Mouse (Mus musculus) forebrain, embryonic 15.5 days (tissue): ENCODE measurements around the gene Cyp2d22. TPM values are rescaled to one million over a fixed set of nuclear protein-coding genes. Genes with fewer than 3 reads are reported as not detected.

ENCODE experiments used
- ATAC-seq: fragments of 200-750 bp; cut with Nextera tagmentation; replicated peaks from 2 replicates; pipeline ENCODE4 v1.8.0; 2017; ENCODE audit warnings: mild to moderate bottlenecking, moderate TSS enrichment, moderate library complexity
- H3K27ac ChIP-seq: fragments of 300-500 bp; sonication (generic); replicated peaks from 2 replicates; pipeline ENCODE4 v1.5.1; 2015; ENCODE audit warnings: mild to moderate bottlenecking, inconsistent platforms
- H3K27me3 ChIP-seq: fragments of 300-500 bp; sonication (generic); 2 replicates; pipeline ENCODE4 v1.6.1; 2015; ENCODE audit warnings: inconsistent platforms
- H3K36me3 ChIP-seq: fragments of 300-500 bp; sonication (generic); 2 replicates; pipeline ENCODE4 v1.6.1; 2015; ENCODE audit warnings: mild to moderate bottlenecking, inconsistent platforms
- H3K4me1 ChIP-seq: fragments of 300-500 bp; sonication (generic); 2 replicates; pipeline ENCODE4 v1.6.1; 2015; ENCODE audit warnings: inconsistent platforms
- H3K4me2 ChIP-seq: fragments of 300-500 bp; sonication (generic); replicated peaks from 2 replicates; pipeline ENCODE4 v1.6.1; 2015; ENCODE audit warnings: mild to moderate bottlenecking, inconsistent platforms
- H3K4me3 ChIP-seq: fragments of 300-500 bp; sonication (generic); 2 replicates; pipeline ENCODE4 v1.5.1; 2015; ENCODE audit warnings: mild to moderate bottlenecking, inconsistent platforms
- H3K9ac ChIP-seq: fragments of 300-500 bp; sonication (generic); replicated peaks from 2 replicates; pipeline ENCODE4 v1.6.1; 2015; ENCODE audit warnings: mild to moderate bottlenecking, inconsistent platforms
- H3K9me3 ChIP-seq: fragments of 300-500 bp; sonication (generic); 2 replicates; pipeline ENCODE4 v1.6.1; 2016; ENCODE audit warnings: inconsistent platforms
- WGBS: fragments of 180-500 bp; shearing (Covaris S2); methylation state at CpG from one replicate; pipeline ENCODE4 v1.1.7; 2015; ENCODE audit warnings: mixed read lengths; 5-methylcytosine and 5-hydroxymethylcytosine counted together
- polyA plus RNA-seq: library from polyadenylated mRNA; unstranded; fragments of >200 nt; fragmentation: Nextera tagmentation; extraction: Ambion mirVana; gene quantifications from 2 replicates; pipeline ENCODE4 v1.2.1, GENCODE M21; 2015

Gene Cyp2d22
- 1.9 and 2.7 TPM in 2 replicates for polyA plus RNA-seq

DNA sequence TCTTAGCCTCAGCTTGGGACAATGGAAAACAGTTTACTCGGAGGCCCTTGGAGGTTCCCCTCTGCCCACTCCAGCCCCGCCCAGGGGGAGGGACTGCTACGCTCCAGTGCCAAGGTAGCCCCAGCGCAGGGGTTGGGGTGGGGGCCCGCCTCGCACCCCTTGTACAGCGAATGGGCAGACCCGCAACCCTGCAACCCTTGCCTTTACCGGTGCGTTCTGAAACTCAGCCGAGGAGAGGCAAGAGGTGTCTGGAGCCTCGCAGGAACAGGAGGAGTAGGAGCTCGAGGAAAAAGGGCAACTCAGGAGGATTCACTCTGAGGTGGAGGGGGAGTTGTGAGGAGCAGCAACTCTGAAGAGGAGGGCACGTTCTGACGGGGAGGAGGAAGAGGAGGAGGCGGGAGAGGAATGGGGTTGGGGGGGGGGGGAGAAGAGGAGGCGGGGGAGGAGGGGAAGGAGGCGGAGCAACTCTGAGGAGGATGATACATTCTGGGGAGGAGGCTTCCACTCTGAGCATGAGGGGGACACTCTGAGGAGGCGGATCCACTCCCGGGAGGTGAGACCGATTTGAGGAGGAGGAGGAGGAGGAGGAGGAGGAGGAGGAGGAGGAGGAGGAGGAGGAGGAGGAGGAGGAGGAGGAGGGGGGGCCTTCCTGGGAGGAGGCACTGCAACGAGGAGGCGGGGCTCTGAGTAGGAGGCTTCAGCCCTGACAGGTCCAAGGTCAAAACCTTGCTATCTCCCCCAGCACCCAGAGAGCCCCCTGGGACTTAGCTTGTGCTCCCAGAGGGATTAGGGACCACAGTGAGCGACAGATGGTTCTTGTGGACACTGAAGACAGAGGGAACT, at the start of gene Cyp2d22:
TSS of gene Cyp2d22 (minus strand) at position 390 of the 843 bp plus-strand sequence.
- Histone ChIP-seq H3K27ac (0 out of 2 replicates have a peak within 1 kb of the TSS, but pooled peaks have one; percentile 23), H3K4me1 (peaks cover 23% of the 10 kb centered on the region), H3K4me3 (peak within 1 kb of the TSS; percentile 35), H3K27me3 (no peaks in the 10 kb centered on the region), H3K9me3 (no peaks in the 10 kb centered on the region), H3K36me3 (no peaks in the 10 kb centered on the region), H3K4me2 (peak within 1 kb of the TSS; percentile 49), H3K9ac (0 out of 2 replicates have a peak within 1 kb of the TSS, but pooled peaks have one; percentile 24)
- peak; percentile 85 for ATAC-seq
- 2% methylated on average over 18 of the region's 24 CpGs for WGBS

DNA sequence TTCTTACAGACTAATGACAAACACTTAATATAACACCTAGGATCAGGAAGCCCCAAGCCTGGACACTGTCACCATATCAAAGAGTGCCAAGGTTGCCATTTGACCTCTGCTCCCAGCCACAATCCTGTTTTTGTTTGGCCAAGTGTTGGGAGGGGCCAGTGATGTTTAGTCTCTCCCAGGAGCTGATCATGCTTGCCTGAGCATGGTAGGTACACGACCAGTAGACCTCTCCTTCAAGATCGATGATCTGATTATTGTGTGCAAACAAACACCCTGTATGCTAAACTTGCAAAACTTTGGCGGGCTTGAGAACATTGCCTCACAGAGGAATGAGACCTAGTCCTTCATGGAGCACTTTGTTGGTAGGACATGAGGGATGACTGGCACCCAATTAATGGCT, 43.4 kb upstream of the Cyp2d22 start:
- Histone ChIP-seq H3K9ac (no peak overlapping the region), H3K4me1 (no peaks in the 10 kb centered on the region), H3K9me3 (no peaks in the 10 kb centered on the region), H3K4me3 (no peak overlapping the region), H3K4me2 (no peak overlapping the region), H3K27ac (no peak overlapping the region), H3K27me3 (no peaks in the 10 kb centered on the region), H3K36me3 (no peaks in the 10 kb centered on the region)
- 88% methylated on average over 3 of the region's 3 CpGs for WGBS
- ATAC-seq = no peak

DNA sequence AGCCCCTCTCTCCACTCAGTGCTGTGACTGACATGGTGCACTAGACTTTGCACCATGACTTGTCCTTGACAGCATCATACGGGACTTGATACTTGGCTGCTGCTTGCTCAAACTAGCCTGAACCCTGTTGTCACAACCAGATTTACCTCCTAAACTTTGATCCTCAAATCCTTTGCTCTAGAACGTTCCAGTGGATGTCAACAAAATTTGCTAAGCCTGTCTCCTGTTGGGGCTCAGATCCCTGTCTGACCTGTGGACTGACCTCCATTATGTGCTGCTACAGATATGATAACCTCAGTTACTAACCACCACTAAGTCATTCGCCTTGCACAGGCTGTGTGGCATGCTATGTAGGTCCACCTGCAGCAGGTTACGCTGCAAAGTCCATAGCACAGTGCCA, 42.9 kb upstream of the Cyp2d22 start:
- no peak for ATAC-seq
- H3K4me2 ChIP-seq = no peak overlapping the region
- no peaks in the 10 kb centered on the region for H3K27me3 ChIP-seq
- 83% methylated on average over 4 of the region's 4 CpGs for WGBS
- H3K4me3 ChIP-seq = no peak overlapping the region
- no peaks in the 10 kb centered on the region for H3K36me3 ChIP-seq
- H3K9ac ChIP-seq = no peak overlapping the region
- H3K9me3 ChIP-seq = no peaks in the 10 kb centered on the region
- H3K4me1 ChIP-seq = no peaks in the 10 kb centered on the region
- H3K27ac ChIP-seq = no peak overlapping the region

DNA sequence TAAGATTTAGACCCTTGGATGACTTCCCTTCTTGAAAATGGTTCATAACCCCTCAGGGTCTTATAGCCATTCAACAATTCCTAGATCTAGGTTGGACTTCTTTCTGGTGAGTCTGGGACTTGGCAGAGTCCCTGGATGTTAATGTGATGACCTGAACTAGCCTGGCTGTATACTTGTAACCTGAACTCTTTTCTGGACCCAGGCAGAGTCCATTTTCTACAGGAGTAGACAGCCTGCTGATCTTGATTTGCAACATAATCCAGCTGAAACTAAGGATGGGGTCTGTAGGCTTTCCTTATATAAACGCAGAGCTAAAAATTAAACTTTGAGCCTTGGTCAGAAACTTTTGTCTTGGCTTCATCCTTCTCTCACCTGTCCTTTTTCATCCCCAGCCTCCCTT, 38.6 kb upstream of the Cyp2d22 start:
- H3K9ac ChIP-seq = no peak overlapping the region
- no peaks in the 10 kb centered on the region for H3K9me3 ChIP-seq
- no peak for ATAC-seq
- H3K27me3 ChIP-seq = no peaks in the 10 kb centered on the region
- H3K4me1 ChIP-seq = peaks cover 7% of the 10 kb centered on the region; the same call in 1 of the 2 replicates
- no peak overlapping the region for H3K27ac ChIP-seq
- WGBS = 76% methylated on average over 1 of the region's 1 CpGs
- H3K4me2 ChIP-seq = no peak overlapping the region
- no peak overlapping the region for H3K4me3 ChIP-seq
- no peaks in the 10 kb centered on the region for H3K36me3 ChIP-seq

DNA sequence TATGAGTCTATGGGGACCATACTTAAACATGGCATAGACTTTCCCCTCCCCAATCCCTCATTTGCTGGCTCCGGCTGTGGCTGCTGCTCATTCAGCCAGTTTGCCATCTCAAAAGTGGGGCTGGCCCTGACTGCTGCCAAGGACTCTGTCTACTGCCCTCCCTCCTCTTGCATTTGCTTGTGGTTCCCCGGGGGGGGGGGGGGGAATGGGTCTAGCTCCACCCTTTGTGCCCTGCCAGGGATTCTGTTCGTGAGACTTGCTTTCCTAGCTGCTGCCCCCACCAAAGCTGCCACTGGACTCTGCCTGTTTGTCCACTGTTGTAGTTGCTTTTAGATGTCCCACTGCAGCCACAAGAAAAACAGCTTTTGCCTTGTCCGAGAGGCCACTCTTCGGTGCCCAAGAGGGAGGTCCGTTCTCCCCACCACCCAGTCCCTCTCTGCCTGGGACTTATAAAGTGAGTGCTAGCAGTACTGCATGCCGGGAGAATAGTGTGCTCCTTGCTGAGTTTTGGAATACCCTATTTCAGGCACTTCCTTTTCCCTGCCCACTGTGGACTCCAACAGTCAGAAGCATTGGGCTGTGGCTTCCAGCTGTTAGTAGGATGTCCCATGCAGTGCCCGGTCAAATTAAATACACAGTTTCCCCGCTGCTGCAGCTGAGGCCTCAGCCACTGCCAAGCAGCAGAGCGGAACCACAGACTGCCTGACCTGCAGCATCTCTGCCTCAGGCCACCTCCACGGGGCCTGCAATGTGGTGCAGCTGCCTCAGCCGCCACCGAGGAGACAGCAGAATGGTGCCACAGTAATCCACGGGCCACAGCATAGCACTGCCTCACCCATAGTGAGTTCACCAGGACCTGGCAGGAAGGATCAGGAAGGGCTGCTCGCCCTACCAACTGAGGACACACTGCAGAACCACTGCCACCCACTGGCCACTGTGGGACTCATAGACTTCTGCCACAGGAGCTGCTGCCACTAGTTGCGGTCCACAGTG, 37.0 kb upstream of the Cyp2d22 start:
- H3K4me2 ChIP-seq = no peak overlapping the region
- no peaks in the 10 kb centered on the region for H3K9me3 ChIP-seq
- 23% methylated on average over 16 of the region's 16 CpGs for WGBS
- peaks cover 7% of the 10 kb centered on the region; the same call in 1 of the 2 replicates for H3K4me1 ChIP-seq
- H3K27ac ChIP-seq = no peak overlapping the region
- no peak overlapping the region for H3K4me3 ChIP-seq
- peak; percentile 55; the same call in 1 of the 2 replicates for ATAC-seq
- no peaks in the 10 kb centered on the region for H3K27me3 ChIP-seq
- H3K36me3 ChIP-seq = no peaks in the 10 kb centered on the region
- no peak overlapping the region for H3K9ac ChIP-seq

DNA sequence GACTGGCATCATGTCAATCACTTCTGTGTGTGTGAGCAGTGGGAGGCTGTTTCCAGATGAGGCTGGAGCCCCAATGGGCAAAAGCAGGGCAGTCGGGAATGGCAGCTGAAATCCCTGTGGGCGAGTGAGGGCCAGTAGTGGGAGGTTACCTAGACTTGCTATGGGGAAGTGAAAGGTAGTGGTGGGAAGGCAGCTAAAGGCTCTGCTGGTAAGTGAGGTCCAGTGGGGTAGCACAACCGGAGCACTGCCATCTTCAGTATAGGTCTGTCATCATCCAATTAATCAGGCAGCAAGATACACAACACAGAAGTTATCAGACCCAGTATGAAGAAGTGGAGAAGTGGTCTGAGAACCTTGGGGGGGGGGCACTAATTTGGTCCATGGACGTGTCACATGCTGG, 27.5 kb upstream of the Cyp2d22 start:
- Histone ChIP-seq H3K27me3 (no peaks in the 10 kb centered on the region), H3K9ac (no peak overlapping the region), H3K27ac (no peak overlapping the region), H3K4me3 (no peak overlapping the region), H3K36me3 (no peaks in the 10 kb centered on the region), H3K9me3 (no peaks in the 10 kb centered on the region), H3K4me1 (no peaks in the 10 kb centered on the region), H3K4me2 (no peak overlapping the region)
- 82% methylated on average over 4 of the region's 4 CpGs for WGBS
- no peak for ATAC-seq

DNA sequence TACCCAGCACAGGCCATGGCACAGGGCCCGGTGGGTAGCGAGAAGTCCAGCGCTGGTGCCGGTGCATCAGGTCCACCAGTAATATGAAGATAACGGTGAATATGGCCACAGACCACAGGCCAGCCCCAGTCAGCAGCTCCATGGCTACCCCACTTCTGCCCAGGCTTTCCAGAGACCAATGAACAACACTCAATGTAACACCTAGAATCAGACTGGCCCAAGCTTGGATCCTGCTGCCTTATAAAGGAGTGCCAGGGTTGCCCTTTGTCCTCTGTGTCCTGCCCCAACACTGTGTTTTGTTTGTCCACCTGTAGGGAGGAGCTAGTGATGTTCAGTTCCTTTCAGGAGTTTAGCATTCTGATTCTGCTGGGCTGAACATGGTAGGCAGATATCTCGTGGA, 26.9 kb upstream of the Cyp2d22 start, which contains the start of gene Cyp2d10:
TSS of gene Cyp2d10 (minus strand) at position 215 of the 400 bp plus-strand sequence.
- no peak for ATAC-seq
- Histone ChIP-seq H3K27me3 (no peaks in the 10 kb centered on the region), H3K9me3 (no peaks in the 10 kb centered on the region), H3K36me3 (no peaks in the 10 kb centered on the region), H3K4me2 (no peak within 1 kb of the TSS), H3K4me3 (no peak within 1 kb of the TSS), H3K27ac (no peak within 1 kb of the TSS), H3K4me1 (no peaks in the 10 kb centered on the region), H3K9ac (no peak within 1 kb of the TSS)
- WGBS = 93% methylated on average over 6 of the region's 6 CpGs

DNA sequence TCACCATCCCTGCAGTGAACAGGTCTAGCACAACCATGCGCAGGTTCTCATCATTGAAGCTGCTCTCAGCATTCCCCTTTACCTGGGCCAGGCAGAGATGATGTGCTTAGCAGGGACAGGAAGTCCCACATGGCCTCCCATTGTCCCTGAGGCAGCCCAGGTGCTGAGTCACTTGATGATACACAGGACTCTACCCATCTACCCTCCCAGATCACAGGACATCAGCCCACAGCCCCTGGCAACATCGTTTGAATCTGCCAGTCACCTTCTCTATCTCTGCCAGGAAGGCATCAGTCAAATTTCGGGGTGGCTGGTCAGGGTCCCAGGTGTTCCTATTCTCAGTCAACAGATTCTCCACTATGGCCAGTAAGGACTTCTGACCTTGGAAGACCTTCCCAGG, 24.1 kb upstream of the Cyp2d22 start:
- H3K27me3 ChIP-seq = no peaks in the 10 kb centered on the region
- H3K9ac ChIP-seq = no peak overlapping the region
- H3K4me1 ChIP-seq = no peaks in the 10 kb centered on the region
- 89% methylated on average over 3 of the region's 3 CpGs for WGBS
- no peak overlapping the region for H3K4me3 ChIP-seq
- no peak overlapping the region for H3K27ac ChIP-seq
- H3K9me3 ChIP-seq = no peaks in the 10 kb centered on the region
- H3K4me2 ChIP-seq = no peak overlapping the region
- ATAC-seq = no peak
- H3K36me3 ChIP-seq = no peaks in the 10 kb centered on the region

DNA sequence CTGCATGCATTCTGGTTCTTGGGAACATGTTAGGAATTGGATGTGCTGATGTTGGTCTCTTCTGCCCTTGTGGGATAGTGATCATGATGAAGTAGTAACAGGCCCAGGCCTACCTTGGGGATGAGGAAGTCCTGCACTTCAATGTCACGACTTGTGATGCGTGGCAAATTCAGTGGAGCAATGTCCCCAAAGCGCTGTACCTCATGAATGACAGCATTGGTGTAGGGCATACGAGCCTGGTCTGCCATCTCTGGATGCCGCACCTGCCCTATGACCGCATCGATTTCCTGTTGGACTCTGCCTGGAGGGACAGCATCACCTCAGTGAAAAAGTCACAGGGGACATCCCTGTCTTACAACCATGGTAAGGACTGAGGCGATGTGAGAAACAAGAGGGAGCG, 23.5 kb upstream of the Cyp2d22 start:
- ATAC-seq = no peak
- H3K4me3 ChIP-seq = no peak overlapping the region
- no peaks in the 10 kb centered on the region for H3K36me3 ChIP-seq
- H3K9me3 ChIP-seq = no peaks in the 10 kb centered on the region
- no peak overlapping the region for H3K27ac ChIP-seq
- no peaks in the 10 kb centered on the region for H3K4me1 ChIP-seq
- no peak overlapping the region for H3K9ac ChIP-seq
- H3K27me3 ChIP-seq = no peaks in the 10 kb centered on the region
- WGBS = 95% methylated on average over 9 of the region's 9 CpGs
- no peak overlapping the region for H3K4me2 ChIP-seq

DNA sequence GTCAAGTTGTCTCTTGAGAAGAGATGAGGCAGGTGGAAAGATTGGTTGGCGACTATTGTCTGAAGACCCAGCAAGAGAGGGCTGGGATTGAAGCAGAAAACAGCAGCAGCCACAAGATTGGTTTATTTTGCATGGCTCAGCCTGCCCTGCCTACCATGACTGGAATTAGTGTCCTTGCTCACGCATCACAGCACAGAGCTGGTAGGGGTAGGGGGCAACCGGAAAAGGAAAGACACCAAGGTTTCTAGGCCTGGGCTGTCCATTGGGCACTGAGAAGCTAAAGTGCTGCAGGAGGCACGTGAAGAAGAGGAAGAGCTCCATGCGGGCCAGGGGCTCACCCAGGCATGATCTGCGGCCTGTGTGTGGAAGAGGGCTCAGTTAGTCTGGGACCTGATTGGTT, 22.7 kb upstream of the Cyp2d22 start:
- Histone ChIP-seq H3K27me3 (no peaks in the 10 kb centered on the region), H3K4me1 (no peaks in the 10 kb centered on the region), H3K9ac (no peak overlapping the region), H3K4me2 (no peak overlapping the region), H3K27ac (no peak overlapping the region), H3K4me3 (no peak overlapping the region), H3K36me3 (no peaks in the 10 kb centered on the region), H3K9me3 (no peaks in the 10 kb centered on the region)
- no peak for ATAC-seq
- WGBS = 87% methylated on average over 6 of the region's 6 CpGs

DNA sequence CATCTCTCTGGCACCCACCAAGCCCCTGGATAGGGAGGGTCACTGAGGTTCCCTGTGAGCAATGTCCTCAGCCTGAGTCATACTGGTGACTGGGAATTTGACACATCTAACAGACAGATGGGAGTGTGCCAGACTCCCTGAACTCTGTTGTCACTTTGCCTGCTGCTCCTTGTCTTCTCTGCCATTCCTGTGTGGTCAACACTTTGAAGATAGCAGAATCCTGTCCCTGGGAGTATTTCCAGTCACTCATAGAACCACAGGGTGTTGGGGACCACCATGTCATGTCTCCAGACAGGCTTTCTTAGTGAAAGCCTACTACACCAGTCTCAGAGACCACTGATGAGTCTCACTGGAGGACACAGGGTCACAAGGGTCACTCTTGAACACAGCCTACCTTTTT, 22.0 kb upstream of the Cyp2d22 start:
- Histone ChIP-seq H3K9me3 (no peaks in the 10 kb centered on the region), H3K27me3 (no peaks in the 10 kb centered on the region), H3K4me3 (no peak overlapping the region), H3K27ac (no peak overlapping the region), H3K4me2 (no peak overlapping the region), H3K9ac (no peak overlapping the region), H3K4me1 (no peaks in the 10 kb centered on the region), H3K36me3 (no peaks in the 10 kb centered on the region)
- no peak for ATAC-seq

DNA sequence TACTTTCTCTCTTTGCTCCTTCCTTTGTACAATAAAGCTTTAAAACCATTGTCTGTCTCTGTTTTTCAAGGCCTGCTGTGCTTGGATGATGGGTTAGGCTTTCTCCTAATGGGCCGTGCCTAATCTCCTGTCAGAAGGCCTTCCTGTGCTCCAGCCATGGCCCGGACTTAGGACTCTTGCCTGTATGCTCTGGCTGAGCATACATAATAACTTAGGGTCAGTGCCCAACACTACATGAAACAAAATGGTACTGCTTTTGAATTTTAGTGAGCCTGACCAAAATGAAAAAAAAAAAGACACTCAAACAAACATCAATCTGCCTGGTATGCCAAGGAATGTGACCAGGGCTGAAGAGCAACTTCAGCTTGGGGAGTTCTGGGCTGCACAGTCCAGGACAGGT, 21.5 kb upstream of the Cyp2d22 start:
- Histone ChIP-seq H3K4me1 (no peaks in the 10 kb centered on the region), H3K4me3 (no peak overlapping the region), H3K9ac (no peak overlapping the region), H3K27ac (no peak overlapping the region), H3K4me2 (no peak overlapping the region), H3K36me3 (no peaks in the 10 kb centered on the region), H3K9me3 (no peaks in the 10 kb centered on the region), H3K27me3 (no peaks in the 10 kb centered on the region)
- 51% methylated on average over 2 of the region's 2 CpGs for WGBS
- ATAC-seq = no peak
